Mouse (Mus musculus) midbrain, postnatal 0 days (tissue): ENCODE results near the gene Hint2. TPM values are rescaled to one million over a fixed set of nuclear protein-coding genes. Genes with fewer than 3 reads are reported as not detected.

Source experiments
- ATAC-seq: fragments of 200-750 bp; cut with Nextera tagmentation; 2 replicates; pipeline ENCODE4 v1.8.0; 2017; ENCODE audit warnings: moderate number of reproducible peaks, mild to moderate bottlenecking, moderate TSS enrichment, moderate library complexity; ENCODE audit not compliant: low FRiP score
- DNase-seq: peaks from one replicate; pipeline ENCODE4 v3.0.0-alpha.2; 2015; ENCODE audit warnings: low spot score
- H3K27ac ChIP-seq: fragments of 300-500 bp; sonication (generic); 2 replicates; pipeline ENCODE4 v1.5.1; 2014; ENCODE audit warnings: low read depth, mild to moderate bottlenecking, low read length, mixed read lengths
- H3K27me3 ChIP-seq: fragments of 300-500 bp; sonication (generic); 2 replicates; pipeline ENCODE4 v1.6.1; 2014; ENCODE audit warnings: low read length, control low read depth, mixed read lengths; ENCODE audit not compliant: insufficient read depth
- H3K36me3 ChIP-seq: fragments of 300-500 bp; sonication (generic); 2 replicates; pipeline ENCODE4 v1.6.1; 2014; ENCODE audit warnings: low read length, control low read depth, mixed read lengths; ENCODE audit not compliant: insufficient read depth
- H3K4me1 ChIP-seq: fragments of 300-500 bp; sonication (generic); 2 replicates; pipeline ENCODE4 v1.6.1; 2014; ENCODE audit warnings: mild to moderate bottlenecking, control low read depth, antibody characterized with exemption, low read length, mixed read lengths; ENCODE audit not compliant: insufficient read depth
- H3K4me2 ChIP-seq: fragments of 300-500 bp; sonication (generic); 2 replicates; pipeline ENCODE4 v1.6.1; 2014; ENCODE audit warnings: low read depth, mild to moderate bottlenecking, low read length, mixed read lengths; ENCODE audit not compliant: poor library complexity, severe bottlenecking
- H3K4me3 ChIP-seq: fragments of 300-500 bp; sonication (generic); 2 replicates; pipeline ENCODE4 v1.5.1; 2014; ENCODE audit warnings: low read depth, mild to moderate bottlenecking, low read length, moderate library complexity
- H3K9ac ChIP-seq: fragments of 300-500 bp; sonication (generic); replicated peaks from 2 replicates; pipeline ENCODE4 v1.6.1; 2014; ENCODE audit warnings: mild to moderate bottlenecking, low read length, moderate library complexity, mixed read lengths; ENCODE audit not compliant: poor library complexity, severe bottlenecking
- H3K9me3 ChIP-seq: fragments of 300-500 bp; sonication (generic); 2 replicates; pipeline ENCODE4 v1.6.1; 2016; ENCODE audit warnings: low read length, control low read depth
- CTCF ChIP-seq: IDR thresholded peaks from 2 replicates; pipeline ENCODE4 v1.5.1; 2016; ENCODE audit warnings: antibody characterized with exemption, mild to moderate bottlenecking
- WGBS: fragments of 180-500 bp; shearing (Covaris S2); extraction: QIAGEN DNeasy Blood & Tissue Kit; methylation state at CpG from one replicate; pipeline ENCODE4 v1.1.7; 2014; 5-methylcytosine and 5-hydroxymethylcytosine counted together
- polyA plus RNA-seq: library from polyadenylated mRNA; unstranded; fragments of >200 nt; fragmentation: Nextera tagmentation; extraction: Ambion mirVana; gene quantifications from 2 replicates; pipeline ENCODE4 v1.2.1, GENCODE M21; 2015
- total RNA-seq: library from RNA; depleted of rRNA; stranded (reverse); fragments of >200 nt; gene quantifications from 2 replicates; pipeline ENCODE4 v1.2.3, GENCODE M21; 2014

Hint2 gene
- total and polyA plus RNA-seq, 2 experiments from 2014 or later: 51.6 to 80.1 TPM

DNA sequence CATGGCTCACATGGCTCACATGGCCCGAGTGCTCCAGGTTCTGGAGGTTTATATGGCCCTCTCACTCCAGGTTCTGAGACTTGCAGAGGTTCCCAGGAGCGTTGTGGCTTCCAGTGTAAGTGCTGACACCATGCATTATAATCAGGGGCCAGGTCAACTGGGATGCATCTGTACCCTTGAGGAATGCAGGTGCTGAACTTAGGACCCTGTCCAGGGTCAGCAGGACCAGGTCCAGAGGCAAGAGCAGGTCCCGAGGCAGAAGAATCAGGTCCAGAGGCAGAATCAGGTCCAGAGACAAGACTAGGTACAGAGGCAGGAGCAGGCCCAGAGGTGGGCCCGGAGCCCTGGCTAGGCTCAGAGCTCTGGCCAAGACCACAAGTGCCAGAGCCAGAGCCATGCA lies 3.5 kb downstream of the Hint2 start:
- no peak for TF ChIP-seq CTCF
- no peak overlapping the region for H3K27ac ChIP-seq
- no peaks in the 10 kb centered on the region for H3K27me3 ChIP-seq
- no peak for ATAC-seq
- peak overlapping the region; percentile 45 for H3K4me2 ChIP-seq
- DNase-seq: no peak
- H3K9me3 ChIP-seq: no peaks in the 10 kb centered on the region
- WGBS: 92% methylated on average over 4 of the region's 4 CpGs
- H3K4me3 ChIP-seq: peak overlapping the region; percentile 26; the same call in 1 of the 2 replicates
- peaks cover 12% of the 10 kb centered on the region; the same call in 1 of the 2 replicates for H3K36me3 ChIP-seq
- no peak overlapping the region; the same call in 1 of the 2 replicates for H3K9ac ChIP-seq
- no peaks in the 10 kb centered on the region for H3K4me1 ChIP-seq

DNA sequence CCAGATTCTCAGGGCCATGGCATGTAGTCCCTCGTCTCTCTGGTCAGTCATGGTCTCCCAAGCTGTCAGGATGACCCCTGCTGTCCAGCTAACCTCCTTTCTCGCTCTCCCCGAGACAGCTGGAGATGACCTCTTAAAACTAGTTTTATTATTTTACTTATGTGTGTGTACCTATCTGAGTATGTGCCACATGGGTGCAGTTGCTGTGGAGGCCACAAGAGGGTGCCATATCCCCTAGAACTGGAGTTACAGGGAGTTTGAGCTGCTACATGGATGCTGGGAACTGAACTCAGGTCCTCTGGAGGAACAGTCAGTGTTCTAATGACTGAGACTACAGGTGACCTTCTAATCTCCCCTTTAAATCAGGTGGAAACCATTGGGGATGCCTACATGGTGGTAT lies 6.5 kb downstream of the Hint2 start:
- 97% methylated on average over 3 of the region's 3 CpGs for WGBS
- Histone ChIP-seq H3K4me1 (no peaks in the 10 kb centered on the region), H3K27ac (no peak overlapping the region), H3K36me3 (peaks cover 12% of the 10 kb centered on the region), H3K9ac (no peak overlapping the region), H3K4me2 (no peak overlapping the region), H3K9me3 (no peaks in the 10 kb centered on the region), H3K27me3 (no peaks in the 10 kb centered on the region), H3K4me3 (no peak overlapping the region)
- ATAC-seq: no peak
- peak; percentile 48 for TF ChIP-seq CTCF
- DNase-seq: no peak

DNA sequence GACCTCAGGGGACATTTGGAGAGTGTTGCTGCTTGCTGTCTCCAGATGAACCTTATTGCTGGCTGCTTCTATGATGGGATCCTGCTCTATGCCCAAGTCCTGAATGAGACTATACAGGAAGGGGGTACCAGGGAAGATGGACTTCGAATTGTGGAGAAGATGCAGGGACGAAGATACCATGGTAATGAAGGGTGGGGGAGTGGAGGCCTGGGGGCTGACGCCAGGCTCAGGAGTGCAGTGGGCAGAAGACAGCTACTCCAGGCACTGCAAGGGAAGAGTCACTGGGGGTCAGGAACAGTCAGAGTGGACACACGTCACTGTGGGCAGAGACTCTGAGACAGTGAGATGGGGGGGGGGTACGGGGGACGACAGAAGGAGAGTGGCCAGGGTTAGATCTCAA lies 15.8 kb downstream of the Hint2 start:
- Histone ChIP-seq H3K9me3 (no peaks in the 10 kb centered on the region), H3K4me1 (no peaks in the 10 kb centered on the region), H3K27ac (no peak overlapping the region), H3K9ac (no peak overlapping the region), H3K4me2 (no peak overlapping the region), H3K4me3 (no peak overlapping the region), H3K27me3 (no peaks in the 10 kb centered on the region), H3K36me3 (0 out of 2 replicates have a peak, but pooled peaks cover 7% of the 10 kb centered on the region)
- DNase-seq (no peak), ATAC-seq (no peak)
- no peak for TF ChIP-seq CTCF
- WGBS: 83% methylated on average over 6 of the region's 6 CpGs

DNA sequence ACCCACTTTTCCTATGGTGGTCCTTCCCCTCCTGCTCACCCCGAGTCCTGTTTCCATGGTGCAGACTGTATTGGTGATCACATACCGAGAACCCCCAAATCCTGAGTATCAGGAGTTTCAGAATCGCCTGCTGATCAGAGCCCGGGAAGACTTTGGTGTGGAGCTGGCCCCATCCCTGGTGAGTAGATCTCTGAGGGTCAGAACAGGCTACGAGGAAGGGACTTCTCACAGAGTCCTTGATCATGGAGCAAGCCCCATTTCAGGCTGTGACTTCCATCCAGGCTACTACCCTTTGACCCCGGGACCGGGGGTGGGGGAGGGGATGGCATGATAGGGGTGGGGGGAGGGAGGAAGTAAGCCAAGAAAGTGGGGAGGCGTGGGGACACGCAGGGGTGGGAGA lies 16.2 kb downstream of the Hint2 start:
- ATAC-seq (no peak), DNase-seq (no peak)
- Histone ChIP-seq H3K36me3 (0 out of 2 replicates have a peak, but pooled peaks cover 7% of the 10 kb centered on the region), H3K9me3 (no peaks in the 10 kb centered on the region), H3K27me3 (no peaks in the 10 kb centered on the region), H3K27ac (no peak overlapping the region), H3K4me3 (no peak overlapping the region), H3K9ac (no peak overlapping the region), H3K4me1 (no peaks in the 10 kb centered on the region), H3K4me2 (no peak overlapping the region)
- TF ChIP-seq CTCF: no peak
- 81% methylated on average over 9 of the region's 9 CpGs for WGBS

DNA sequence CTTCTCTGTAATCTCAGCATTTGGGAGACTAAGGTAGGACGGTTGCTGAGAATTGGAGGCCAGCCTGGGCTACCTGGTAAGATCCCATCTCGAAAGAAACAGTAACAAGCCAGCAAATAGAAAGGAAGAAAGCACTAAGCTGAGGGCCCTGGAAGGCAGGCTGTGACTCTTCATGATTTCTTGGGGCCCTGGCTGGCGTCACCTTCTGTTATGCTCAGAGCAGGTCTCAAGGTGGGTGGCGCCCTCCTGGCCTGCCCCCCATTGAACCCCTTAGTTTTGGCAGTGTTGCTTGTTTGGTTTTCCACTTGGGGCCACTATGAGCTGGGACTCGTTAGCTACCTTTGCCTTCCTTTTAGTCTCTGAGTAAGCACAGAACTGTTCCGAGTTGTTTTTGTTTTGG lies 19.5 kb downstream of the Hint2 start:
- no peaks in the 10 kb centered on the region for H3K36me3 ChIP-seq
- no peak overlapping the region for H3K4me3 ChIP-seq
- no peak for DNase-seq
- peaks cover 19% of the 10 kb centered on the region for H3K4me1 ChIP-seq
- no peak overlapping the region for H3K4me2 ChIP-seq
- WGBS: 75% methylated on average over 6 of the region's 6 CpGs
- H3K9ac ChIP-seq: no peak overlapping the region
- no peaks in the 10 kb centered on the region for H3K9me3 ChIP-seq
- ATAC-seq: no peak
- H3K27ac ChIP-seq: no peak overlapping the region
- TF ChIP-seq CTCF: no peak
- H3K27me3 ChIP-seq: no peaks in the 10 kb centered on the region

DNA sequence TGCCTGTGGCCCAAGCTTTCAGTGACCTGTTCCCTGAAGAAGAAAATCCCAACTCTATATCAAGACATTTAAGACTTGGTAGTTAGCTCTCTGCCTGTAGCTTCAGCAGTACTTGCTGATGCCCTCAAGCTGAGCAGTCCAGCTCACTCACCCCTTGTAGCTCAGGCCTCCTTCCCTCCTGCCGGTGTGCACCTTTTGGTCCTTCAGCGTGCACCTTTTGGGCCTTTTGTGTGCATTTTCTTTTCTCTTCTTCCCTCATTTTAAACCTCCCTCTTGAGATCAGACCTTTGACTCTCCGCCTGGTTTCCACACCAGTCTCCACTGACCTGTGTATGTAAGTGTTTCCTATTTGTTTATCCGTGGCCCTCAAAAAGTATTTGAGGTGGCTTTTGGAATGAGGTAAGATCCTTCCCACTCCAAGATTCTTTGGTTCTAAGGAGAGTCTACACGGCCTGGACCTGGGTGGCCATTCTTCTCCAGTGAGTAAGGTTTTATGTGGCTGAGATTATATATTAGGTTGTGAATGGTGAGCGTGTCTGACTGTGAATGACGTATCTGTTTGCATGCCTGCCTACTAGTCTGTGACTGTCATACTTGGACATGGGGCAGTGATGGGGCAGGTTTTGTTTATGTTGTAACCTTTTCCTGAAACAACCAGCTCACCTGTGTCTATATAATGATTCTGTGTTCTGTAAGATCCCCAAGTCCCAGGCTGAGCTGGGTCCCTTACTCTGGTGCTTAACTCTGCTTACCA lies 21.5 kb downstream of the Hint2 start:
- 86% methylated on average over 7 of the region's 7 CpGs for WGBS
- Histone ChIP-seq H3K9me3 (no peaks in the 10 kb centered on the region), H3K27me3 (no peaks in the 10 kb centered on the region), H3K27ac (no peak overlapping the region), H3K4me2 (no peak overlapping the region), H3K4me1 (peaks cover 23% of the 10 kb centered on the region), H3K4me3 (no peak overlapping the region), H3K36me3 (no peaks in the 10 kb centered on the region), H3K9ac (no peak overlapping the region)
- TF ChIP-seq CTCF: no peak
- ATAC-seq (no peak), DNase-seq (no peak)
